Mouse (Mus musculus): ENCODE measurements around the gene Csgalnact2. TPM values are rescaled to one million over a fixed set of nuclear protein-coding genes. Genes with fewer than 3 reads are reported as not detected.

The Csgalnact2 gene
- polyA plus RNA-seq, 2 experiments = 4.5 to 8.6 TPM

DNA sequence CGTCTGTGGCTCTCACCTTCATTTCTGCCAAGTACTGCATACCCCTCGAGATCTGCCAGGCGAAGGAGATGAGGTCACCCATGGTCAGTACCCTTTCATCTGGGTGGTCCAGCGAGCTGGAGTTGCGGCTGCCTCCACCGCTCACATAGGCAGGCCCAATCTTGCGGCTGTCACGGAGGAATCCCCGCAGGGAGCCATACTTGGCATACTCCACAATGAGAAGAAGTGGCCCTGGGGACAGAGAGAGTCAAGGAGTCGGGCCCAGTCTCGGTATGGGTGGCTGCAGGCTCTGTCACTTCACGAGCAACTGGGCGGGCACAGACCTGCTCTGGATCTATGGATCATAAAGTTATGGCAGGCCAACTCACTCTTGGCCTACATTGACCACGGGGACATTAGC, 29.2 kb upstream of the Csgalnact2 start:
- H3K9ac ChIP-seq (replicated peaks) = no peak overlapping the region
- no peak for DNase-seq (ENCODE audit: low read depth in 3 of 3, low spot score in 3 of 3)
- H3K4me2 ChIP-seq (ENCODE audit: low read depth) = no peak overlapping the region
- H3K36me3 ChIP-seq (replicated peaks; ENCODE audit: control insufficient read depth, insufficient read depth, low read depth) = no peaks in the 10 kb centered on the region
- no peak for TF ChIP-seq CTCF (IDR thresholded peaks at IDR 0.05; ENCODE audit: low read depth)
- H3K27me3 ChIP-seq (ENCODE audit: control insufficient read depth, insufficient read depth, low read length) = no peaks in the 10 kb centered on the region
- no peaks in the 10 kb centered on the region for H3K4me1 ChIP-seq (replicated peaks; ENCODE audit: control insufficient read depth in 2 of 2, insufficient read depth in 2 of 2, low read length in 1 of 2)
- no peak for ATAC-seq (ENCODE audit: insufficient read depth)
- no peak overlapping the region for H3K27ac ChIP-seq
- WGBS (ENCODE audit: insufficient replicate concordance) = 66% methylated on average over 14 of the region's 14 CpGs
- H3K4me3 ChIP-seq (ENCODE audit: insufficient read depth in 1 of 2, low read depth in 2 of 2, low read length in 2 of 2) = no peak overlapping the region
- no peaks in the 10 kb centered on the region for H3K9me3 ChIP-seq (ENCODE audit: control insufficient read depth, low read length)

DNA sequence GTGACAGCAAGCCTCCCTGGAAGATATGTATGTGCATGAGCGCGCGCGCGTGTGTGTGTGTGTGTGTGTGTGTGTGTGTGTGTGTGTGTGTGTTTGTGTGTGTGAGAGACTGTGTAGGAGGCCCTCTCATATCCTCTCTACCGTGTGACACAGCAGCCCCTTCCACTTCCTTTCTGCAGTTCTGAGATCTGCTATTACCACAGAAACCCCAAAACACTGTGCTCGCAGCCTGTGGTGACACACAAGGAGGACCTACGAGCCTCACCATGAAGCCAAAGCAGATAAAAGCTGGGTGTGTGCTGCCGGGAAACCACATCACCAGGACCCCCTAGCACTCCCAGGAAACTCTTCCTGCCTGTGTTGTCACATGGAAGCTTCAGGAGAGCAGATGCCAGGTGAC, 28.1 kb upstream of the Csgalnact2 start:
- Histone ChIP-seq H3K27ac (no peak overlapping the region), H3K9me3 (ENCODE audit: control insufficient read depth, low read length) (no peaks in the 10 kb centered on the region), H3K27me3 (ENCODE audit: control insufficient read depth, insufficient read depth, low read length) (no peaks in the 10 kb centered on the region), H3K9ac (replicated peaks) (no peak overlapping the region), H3K4me2 (ENCODE audit: low read depth) (no peak overlapping the region), H3K4me3 (ENCODE audit: insufficient read depth in 1 of 2, low read depth in 2 of 2, low read length in 2 of 2) (no peak overlapping the region), H3K36me3 (replicated peaks; ENCODE audit: control insufficient read depth, insufficient read depth, low read depth) (no peaks in the 10 kb centered on the region), H3K4me1 (replicated peaks; ENCODE audit: control insufficient read depth in 2 of 2, insufficient read depth in 2 of 2, low read length in 1 of 2) (no peaks in the 10 kb centered on the region)
- WGBS (ENCODE audit: insufficient replicate concordance) = 19% methylated on average over 9 of the region's 9 CpGs
- TF ChIP-seq EP300 (IDR thresholded peaks at IDR 0.05; ENCODE audit: low read depth) = no peak
- no peak for TF ChIP-seq CTCF (IDR thresholded peaks at IDR 0.05; ENCODE audit: low read depth)
- DNase-seq (ENCODE audit: low read depth in 3 of 3, low spot score in 3 of 3) (peak in 1 of 3 experiments; percentile 1), ATAC-seq (ENCODE audit: insufficient read depth) (no peak; the same call in 1 of the 2 replicates)

DNA sequence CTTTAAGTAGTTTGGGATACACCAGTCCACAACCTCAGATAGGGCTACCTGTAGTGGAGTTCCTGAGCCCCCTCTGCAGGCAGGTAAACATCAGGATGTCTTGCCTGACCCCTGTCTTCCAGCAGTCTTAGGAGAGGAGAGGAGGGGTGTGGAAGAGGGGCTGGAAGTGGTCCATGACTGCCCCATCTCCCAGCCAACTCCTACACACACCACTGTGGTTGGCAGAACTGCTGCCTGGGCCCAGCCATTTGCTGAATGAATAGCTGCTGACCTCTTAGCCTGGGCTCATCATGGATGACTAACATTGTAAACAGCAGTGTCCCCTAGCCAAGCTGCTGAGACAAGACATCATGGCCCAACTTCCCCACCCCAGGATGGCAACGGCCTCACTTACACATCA, 26.6 kb upstream of the Csgalnact2 start:
- no peak overlapping the region for H3K27ac ChIP-seq
- no peak for ATAC-seq (ENCODE audit: insufficient read depth)
- no peaks in the 10 kb centered on the region for H3K9me3 ChIP-seq (ENCODE audit: control insufficient read depth, low read length)
- H3K36me3 ChIP-seq (replicated peaks; ENCODE audit: control insufficient read depth, insufficient read depth, low read depth) = no peaks in the 10 kb centered on the region
- H3K4me2 ChIP-seq (ENCODE audit: low read depth) = no peak overlapping the region
- 71% methylated on average over 1 of the region's 1 CpGs for WGBS (ENCODE audit: insufficient replicate concordance)
- TF ChIP-seq CTCF (IDR thresholded peaks at IDR 0.05; ENCODE audit: low read depth) (no peak), EP300 (IDR thresholded peaks at IDR 0.05; ENCODE audit: low read depth) (no peak)
- DNase-seq (ENCODE audit: low read depth in 3 of 3, low spot score in 3 of 3) = no peak
- no peak overlapping the region for H3K9ac ChIP-seq (replicated peaks)
- no peak overlapping the region for H3K4me3 ChIP-seq (ENCODE audit: insufficient read depth in 1 of 2, low read depth in 2 of 2, low read length in 2 of 2)
- no peaks in the 10 kb centered on the region for H3K4me1 ChIP-seq (replicated peaks; ENCODE audit: control insufficient read depth in 2 of 2, insufficient read depth in 2 of 2, low read length in 1 of 2)
- no peaks in the 10 kb centered on the region for H3K27me3 ChIP-seq (ENCODE audit: control insufficient read depth, insufficient read depth, low read length)

DNA sequence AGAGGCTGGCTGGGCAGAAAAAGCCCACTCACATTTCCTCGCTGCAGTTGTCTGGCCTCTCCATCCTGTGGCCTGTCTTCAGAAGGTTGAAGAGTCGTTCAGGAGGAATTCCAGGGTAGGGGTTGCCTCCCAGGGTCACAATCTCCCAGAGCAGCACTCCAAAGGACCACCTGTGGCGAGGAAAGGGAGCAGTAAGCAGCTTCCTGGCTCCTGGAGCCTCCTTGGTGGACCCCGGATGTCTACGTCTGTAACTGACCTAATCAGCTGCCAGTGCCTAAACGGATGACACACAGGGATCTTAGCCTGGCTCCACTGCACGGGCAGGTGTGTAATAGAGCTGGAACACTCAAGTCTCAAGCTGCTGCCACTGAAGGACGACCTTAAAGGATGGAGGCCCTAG, 25.8 kb upstream of the Csgalnact2 start:
- WGBS (ENCODE audit: insufficient replicate concordance) = 40% methylated on average over 8 of the region's 8 CpGs

DNA sequence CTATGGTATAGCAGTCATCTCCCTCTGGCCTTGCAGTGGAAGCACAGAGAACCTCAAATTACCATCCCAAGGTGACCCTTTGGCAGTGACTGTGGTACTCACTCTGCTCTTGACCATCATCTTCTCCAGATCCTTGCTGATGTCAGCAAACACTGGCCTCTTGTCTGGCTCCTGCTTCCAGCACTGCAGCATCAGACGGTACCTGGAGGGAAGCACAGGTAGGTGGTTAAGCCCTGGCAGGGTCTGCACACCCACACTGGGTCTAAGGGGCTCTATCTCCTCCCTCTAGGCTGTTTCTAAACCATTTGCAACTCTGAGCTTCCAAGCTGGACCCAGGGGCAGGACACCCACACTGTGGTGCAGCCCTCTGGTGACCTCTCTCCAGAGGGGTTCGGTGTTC, 24.1 kb upstream of the Csgalnact2 start:
- H3K4me1 ChIP-seq (replicated peaks; ENCODE audit: control insufficient read depth in 2 of 2, insufficient read depth in 2 of 2, low read length in 1 of 2) = no peaks in the 10 kb centered on the region
- TF ChIP-seq EP300 (IDR thresholded peaks at IDR 0.05; ENCODE audit: low read depth) (no peak), CTCF (IDR thresholded peaks at IDR 0.05; ENCODE audit: low read depth) (no peak)
- DNase-seq (ENCODE audit: low read depth in 3 of 3, low spot score in 3 of 3) (no peak), ATAC-seq (ENCODE audit: insufficient read depth) (no peak)
- H3K4me2 ChIP-seq (ENCODE audit: low read depth) = no peak overlapping the region
- H3K4me3 ChIP-seq (ENCODE audit: insufficient read depth in 1 of 2, low read depth in 2 of 2, low read length in 2 of 2) = no peak overlapping the region
- WGBS (ENCODE audit: insufficient replicate concordance) = 64% methylated on average over 2 of the region's 2 CpGs
- no peak overlapping the region for H3K9ac ChIP-seq (replicated peaks)
- no peaks in the 10 kb centered on the region for H3K9me3 ChIP-seq (ENCODE audit: control insufficient read depth, low read length)
- no peak overlapping the region for H3K27ac ChIP-seq
- H3K27me3 ChIP-seq (ENCODE audit: control insufficient read depth, insufficient read depth, low read length) = no peaks in the 10 kb centered on the region
- H3K36me3 ChIP-seq (replicated peaks; ENCODE audit: control insufficient read depth, insufficient read depth, low read depth) = no peaks in the 10 kb centered on the region

More for the DNA sequence above, 25.8 kb upstream of the Csgalnact2 start:
- Histone ChIP-seq H3K9ac (replicated peaks) (no peak overlapping the region), H3K27me3 (ENCODE audit: control insufficient read depth, insufficient read depth, low read length) (no peaks in the 10 kb centered on the region), H3K4me3 (ENCODE audit: insufficient read depth in 1 of 2, low read depth in 2 of 2, low read length in 2 of 2) (no peak overlapping the region), H3K9me3 (ENCODE audit: control insufficient read depth, low read length) (no peaks in the 10 kb centered on the region), H3K27ac (no peak overlapping the region), H3K4me1 (replicated peaks; ENCODE audit: control insufficient read depth in 2 of 2, insufficient read depth in 2 of 2, low read length in 1 of 2) (no peaks in the 10 kb centered on the region), H3K36me3 (replicated peaks; ENCODE audit: control insufficient read depth, insufficient read depth, low read depth) (no peaks in the 10 kb centered on the region), H3K4me2 (ENCODE audit: low read depth) (no peak overlapping the region)
- no peak for ATAC-seq (ENCODE audit: insufficient read depth)
- DNase-seq (ENCODE audit: low read depth in 3 of 3, low spot score in 3 of 3) = no peak
- TF ChIP-seq CTCF (IDR thresholded peaks at IDR 0.05; ENCODE audit: low read depth) = no peak
- TF ChIP-seq EP300 (IDR thresholded peaks at IDR 0.05; ENCODE audit: low read depth) = no peak

Measured in liver, embryonic 14.5 days (tissue).